Mouse (Mus musculus): ENCODE results near the gene Slc35a5. TPM values are rescaled to one million over a fixed set of nuclear protein-coding genes. Genes with fewer than 3 reads are reported as not detected.

Gene Slc35a5
- polyA plus RNA-seq, 1 experiment from 2014 or later, result 26.4 TPM

- ATAC-seq, result peak; percentile 31; the same call in 1 of the 2 replicates
Observed at GRCm38 (mm10) chr16:45120844-45121425, 37.6 kb downstream of the Slc35a5 start.

GRCm38 (mm10) chr16:45118760-45119159 is 39.7 kb downstream of the Slc35a5 start:
- Histone ChIP-seq H3K9me3 (ENCODE audit: control insufficient read depth, low read length) (no peaks in the 10 kb centered on the region), H3K4me1 (ENCODE audit: control insufficient read depth, insufficient read depth, low read length) (no peaks in the 10 kb centered on the region), H3K4me3 (ENCODE audit: low read length) (no peak overlapping the region), H3K27me3 (replicated peaks; ENCODE audit: control insufficient read depth, insufficient read depth, low read length) (no peaks in the 10 kb centered on the region), H3K27ac (ENCODE audit: low read length) (no peak overlapping the region), H3K9ac (ENCODE audit: low read depth, low read length) (no peak overlapping the region), H3K4me2 (ENCODE audit: low read depth, low read length) (no peak overlapping the region), H3K36me3 (ENCODE audit: control insufficient read depth, insufficient read depth, low read length) (no peaks in the 10 kb centered on the region)
- WGBS, result 54% methylated on average over 3 of the region's 3 CpGs
- ATAC-seq, result no peak

More at GRCm38 (mm10) chr16:45120844-45121425, 37.6 kb downstream of the Slc35a5 start:
- Histone ChIP-seq H3K27me3 (replicated peaks; ENCODE audit: control insufficient read depth, insufficient read depth, low read length) (no peaks in the 10 kb centered on the region), H3K4me3 (ENCODE audit: low read length) (no peak overlapping the region), H3K9me3 (ENCODE audit: control insufficient read depth, low read length) (no peaks in the 10 kb centered on the region), H3K27ac (ENCODE audit: low read length) (no peak overlapping the region), H3K4me2 (ENCODE audit: low read depth, low read length) (no peak overlapping the region), H3K36me3 (ENCODE audit: control insufficient read depth, insufficient read depth, low read length) (no peaks in the 10 kb centered on the region), H3K9ac (ENCODE audit: low read depth, low read length) (no peak overlapping the region), H3K4me1 (ENCODE audit: control insufficient read depth, insufficient read depth, low read length) (no peaks in the 10 kb centered on the region)
- WGBS, result 52% methylated on average over 5 of the region's 5 CpGs

GRCm38 (mm10) chr16:45117200-45117599 is 41.3 kb downstream of the Slc35a5 start:
- Histone ChIP-seq H3K4me2 (ENCODE audit: low read depth, low read length) (no peak overlapping the region), H3K9ac (ENCODE audit: low read depth, low read length) (no peak overlapping the region), H3K27me3 (replicated peaks; ENCODE audit: control insufficient read depth, insufficient read depth, low read length) (no peaks in the 10 kb centered on the region), H3K27ac (ENCODE audit: low read length) (no peak overlapping the region), H3K9me3 (ENCODE audit: control insufficient read depth, low read length) (no peaks in the 10 kb centered on the region), H3K4me3 (ENCODE audit: low read length) (no peak overlapping the region), H3K4me1 (ENCODE audit: control insufficient read depth, insufficient read depth, low read length) (no peaks in the 10 kb centered on the region), H3K36me3 (ENCODE audit: control insufficient read depth, insufficient read depth, low read length) (no peaks in the 10 kb centered on the region)
- no peak for ATAC-seq
- WGBS, result 86% methylated on average over 3 of the region's 3 CpGs

- 26% methylated on average over 4 of the region's 4 CpGs for WGBS
Observed at GRCm38 (mm10) chr16:45110498-45110897, 48.0 kb downstream of the Slc35a5 start.

GRCm38 (mm10) chr16:45108203-45108878 is 50.2 kb downstream of the Slc35a5 start:
- Histone ChIP-seq H3K27me3 (replicated peaks; ENCODE audit: control insufficient read depth, insufficient read depth, low read length) (no peaks in the 10 kb centered on the region), H3K4me1 (ENCODE audit: control insufficient read depth, insufficient read depth, low read length) (no peaks in the 10 kb centered on the region), H3K4me3 (ENCODE audit: low read length) (no peak overlapping the region), H3K4me2 (ENCODE audit: low read depth, low read length) (no peak overlapping the region), H3K9ac (ENCODE audit: low read depth, low read length) (no peak overlapping the region), H3K36me3 (ENCODE audit: control insufficient read depth, insufficient read depth, low read length) (no peaks in the 10 kb centered on the region), H3K9me3 (ENCODE audit: control insufficient read depth, low read length) (no peaks in the 10 kb centered on the region), H3K27ac (ENCODE audit: low read length) (no peak overlapping the region)
- 61% methylated on average over 5 of the region's 5 CpGs for WGBS
- no peak for ATAC-seq

More at GRCm38 (mm10) chr16:45110498-45110897, 48.0 kb downstream of the Slc35a5 start:
- no peaks in the 10 kb centered on the region for H3K9me3 ChIP-seq (ENCODE audit: control insufficient read depth, low read length)
- no peaks in the 10 kb centered on the region for H3K36me3 ChIP-seq (ENCODE audit: control insufficient read depth, insufficient read depth, low read length)
- no peak overlapping the region for H3K27ac ChIP-seq (ENCODE audit: low read length)
- no peaks in the 10 kb centered on the region for H3K4me1 ChIP-seq (ENCODE audit: control insufficient read depth, insufficient read depth, low read length)
- ATAC-seq, result peak; percentile 77
- no peaks in the 10 kb centered on the region for H3K27me3 ChIP-seq (replicated peaks; ENCODE audit: control insufficient read depth, insufficient read depth, low read length)
- no peak overlapping the region for H3K9ac ChIP-seq (ENCODE audit: low read depth, low read length)
- H3K4me3 ChIP-seq (ENCODE audit: low read length), result no peak overlapping the region
- H3K4me2 ChIP-seq (ENCODE audit: low read depth, low read length), result no peak overlapping the region

- 40% methylated on average over 3 of the region's 3 CpGs for WGBS
- Histone ChIP-seq H3K36me3 (ENCODE audit: control insufficient read depth, insufficient read depth, low read length) (no peaks in the 10 kb centered on the region), H3K4me3 (ENCODE audit: low read length) (no peak overlapping the region), H3K27me3 (replicated peaks; ENCODE audit: control insufficient read depth, insufficient read depth, low read length) (no peaks in the 10 kb centered on the region), H3K9me3 (ENCODE audit: control insufficient read depth, low read length) (no peaks in the 10 kb centered on the region), H3K4me1 (ENCODE audit: control insufficient read depth, insufficient read depth, low read length) (no peaks in the 10 kb centered on the region), H3K27ac (ENCODE audit: low read length) (no peak overlapping the region), H3K4me2 (ENCODE audit: low read depth, low read length) (no peak overlapping the region), H3K9ac (ENCODE audit: low read depth, low read length) (no peak overlapping the region)
- ATAC-seq, result no peak
Observed at GRCm38 (mm10) chr16:45104993-45105392, 53.5 kb downstream of the Slc35a5 start.

- Histone ChIP-seq H3K4me1 (ENCODE audit: control insufficient read depth, insufficient read depth, low read length) (0 out of 2 replicates have a peak, but pooled peaks cover 2% of the 10 kb centered on the region), H3K9ac (ENCODE audit: low read depth, low read length) (no peak overlapping the region), H3K36me3 (ENCODE audit: control insufficient read depth, insufficient read depth, low read length) (no peaks in the 10 kb centered on the region), H3K27ac (ENCODE audit: low read length) (no peak overlapping the region), H3K9me3 (ENCODE audit: control insufficient read depth, low read length) (no peaks in the 10 kb centered on the region), H3K4me2 (ENCODE audit: low read depth, low read length) (no peak overlapping the region), H3K4me3 (ENCODE audit: low read length) (no peak overlapping the region), H3K27me3 (replicated peaks; ENCODE audit: control insufficient read depth, insufficient read depth, low read length) (no peaks in the 10 kb centered on the region)
- no peak for ATAC-seq
- WGBS, result 63% methylated on average over 3 of the region's 3 CpGs
Observed at GRCm38 (mm10) chr16:45100892-45101291, 57.6 kb downstream of the Slc35a5 start.

GRCm38 (mm10) chr16:45098886-45099210 is 59.7 kb downstream of the Slc35a5 start:
- Histone ChIP-seq H3K27ac (ENCODE audit: low read length) (no peak overlapping the region; the same call in 1 of the 2 replicates), H3K4me3 (ENCODE audit: low read length) (no peak overlapping the region), H3K9me3 (ENCODE audit: control insufficient read depth, low read length) (no peaks in the 10 kb centered on the region), H3K27me3 (replicated peaks; ENCODE audit: control insufficient read depth, insufficient read depth, low read length) (no peaks in the 10 kb centered on the region), H3K9ac (ENCODE audit: low read depth, low read length) (no peak overlapping the region), H3K36me3 (ENCODE audit: control insufficient read depth, insufficient read depth, low read length) (no peaks in the 10 kb centered on the region), H3K4me2 (ENCODE audit: low read depth, low read length) (peak overlapping the region; percentile 1; the same call in 1 of the 2 replicates), H3K4me1 (ENCODE audit: control insufficient read depth, insufficient read depth, low read length) (0 out of 2 replicates have a peak, but pooled peaks cover 2% of the 10 kb centered on the region)
- 60% methylated on average over 6 of the region's 6 CpGs for WGBS
- no peak for ATAC-seq

- Histone ChIP-seq H3K9me3 (ENCODE audit: control insufficient read depth, low read length) (no peaks in the 10 kb centered on the region), H3K4me1 (ENCODE audit: control insufficient read depth, insufficient read depth, low read length) (0 out of 2 replicates have a peak, but pooled peaks cover 2% of the 10 kb centered on the region), H3K36me3 (ENCODE audit: control insufficient read depth, insufficient read depth, low read length) (no peaks in the 10 kb centered on the region), H3K4me2 (ENCODE audit: low read depth, low read length) (peak overlapping the region; percentile 1), H3K4me3 (ENCODE audit: low read length) (peak overlapping the region; percentile 4; the same call in 1 of the 2 replicates), H3K9ac (ENCODE audit: low read depth, low read length) (no peak overlapping the region), H3K27ac (ENCODE audit: low read length) (0 out of 2 replicates have a peak overlapping the region, but pooled peaks have one; percentile 15), H3K27me3 (replicated peaks; ENCODE audit: control insufficient read depth, insufficient read depth, low read length) (no peaks in the 10 kb centered on the region)
- no peak for ATAC-seq
- WGBS, result 45% methylated on average over 10 of the region's 10 CpGs
Observed at GRCm38 (mm10) chr16:45098186-45098885, 60.2 kb downstream of the Slc35a5 start.
